Mouse (Mus musculus) limb, embryonic 11.5 days (tissue): ENCODE results near the gene Cdh13. TPM values are rescaled to one million over a fixed set of nuclear protein-coding genes. Genes with fewer than 3 reads are reported as not detected.

ENCODE experiments used
- ATAC-seq: fragments of 200-750 bp; cut with Nextera tagmentation; 2 replicates; pipeline ENCODE4 v1.8.0; 2017; ENCODE audit warnings: low read depth; ENCODE audit not compliant: insufficient number of reproducible peaks, low FRiP score, low TSS enrichment
- DNase-seq: peaks from one replicate; pipeline ENCODE4 v3.0.0-alpha.2; 2015; ENCODE audit warnings: low spot score
- H3K27ac ChIP-seq: fragments of 300-500 bp; sonication (generic); replicated peaks from 2 replicates; pipeline ENCODE4 v1.5.1; 2014; ENCODE audit warnings: low read depth, mild to moderate bottlenecking, low read length
- H3K27me3 ChIP-seq: fragments of 300-500 bp; sonication (generic); 2 replicates; pipeline ENCODE4 v1.6.1; 2014; ENCODE audit warnings: mild to moderate bottlenecking, low read length, mixed read lengths; ENCODE audit not compliant: control insufficient read depth, insufficient read depth
- H3K36me3 ChIP-seq: fragments of 300-500 bp; sonication (generic); 2 replicates; pipeline ENCODE4 v1.6.1; 2014; ENCODE audit warnings: mild to moderate bottlenecking, low read length, moderate library complexity, mixed read lengths; ENCODE audit not compliant: control insufficient read depth, insufficient read depth
- H3K4me1 ChIP-seq: fragments of 300-500 bp; sonication (generic); 2 replicates; pipeline ENCODE4 v1.6.1; 2014; ENCODE audit warnings: low read length, mixed read lengths; ENCODE audit not compliant: control insufficient read depth, insufficient read depth
- H3K4me2 ChIP-seq: fragments of 300-500 bp; sonication (generic); 2 replicates; pipeline ENCODE4 v1.6.1; 2014; ENCODE audit warnings: low read depth, mild to moderate bottlenecking, moderate library complexity; ENCODE audit not compliant: severe bottlenecking
- H3K4me3 ChIP-seq: fragments of 300-500 bp; sonication (generic); 2 replicates; pipeline ENCODE4 v1.5.1; 2014; ENCODE audit warnings: low read depth, low read length
- H3K9ac ChIP-seq: fragments of 300-500 bp; sonication (generic); 2 replicates; pipeline ENCODE4 v1.6.1; 2014; ENCODE audit warnings: mild to moderate bottlenecking, low read length
- H3K9me3 ChIP-seq: fragments of 300-500 bp; sonication (generic); 2 replicates; pipeline ENCODE4 v1.6.1; 2016; ENCODE audit warnings: low read length; ENCODE audit not compliant: control insufficient read depth
- WGBS: fragments of 180-500 bp; shearing (Covaris S2); extraction: QIAGEN DNeasy Blood & Tissue Kit; methylation state at CpG from one replicate; pipeline ENCODE4 v1.1.7; 2014; 5-methylcytosine and 5-hydroxymethylcytosine counted together
- polyA plus RNA-seq: library from polyadenylated mRNA; unstranded; fragments of >200 nt; fragmentation: Nextera tagmentation; extraction: Ambion mirVana; gene quantifications from 2 replicates; pipeline ENCODE4 v1.2.1, GENCODE M21; 2014

Gene Cdh13
- polyA plus RNA-seq, 1 experiment from 2014 or later, result 4.9 TPM

- no peak overlapping the region for H3K27ac ChIP-seq
- H3K4me1 ChIP-seq, result no peaks in the 10 kb centered on the region
- H3K4me2 ChIP-seq, result no peak overlapping the region
- no peaks in the 10 kb centered on the region for H3K27me3 ChIP-seq
- 77% methylated on average over 22 of the region's 22 CpGs for WGBS
- DNase-seq (no peak), ATAC-seq (no peak)
- H3K4me3 ChIP-seq, result no peak overlapping the region
- no peak overlapping the region for H3K9ac ChIP-seq
- no peaks in the 10 kb centered on the region for H3K9me3 ChIP-seq
- H3K36me3 ChIP-seq, result no peaks in the 10 kb centered on the region
Observed at GRCm38 (mm10) chr8:118635296-118636060, 351.9 kb downstream of the Cdh13 start.

GRCm38 (mm10) chr8:118639606-118640005, 356.1 kb downstream of the Cdh13 start:
- H3K4me2 ChIP-seq, result no peak overlapping the region
- WGBS, result 91% methylated on average over 8 of the region's 8 CpGs
- no peaks in the 10 kb centered on the region for H3K36me3 ChIP-seq
- DNase-seq, result no peak
- no peaks in the 10 kb centered on the region for H3K27me3 ChIP-seq
- H3K9ac ChIP-seq, result no peak overlapping the region
- no peak overlapping the region for H3K27ac ChIP-seq
- H3K9me3 ChIP-seq, result no peaks in the 10 kb centered on the region
- H3K4me3 ChIP-seq, result no peak overlapping the region
- no peak for ATAC-seq
- H3K4me1 ChIP-seq, result no peaks in the 10 kb centered on the region

GRCm38 (mm10) chr8:118641799-118642198, 358.3 kb downstream of the Cdh13 start:
- H3K4me1 ChIP-seq, result no peaks in the 10 kb centered on the region
- no peak overlapping the region for H3K4me3 ChIP-seq
- H3K4me2 ChIP-seq, result no peak overlapping the region
- H3K9ac ChIP-seq, result no peak overlapping the region
- H3K27me3 ChIP-seq, result no peaks in the 10 kb centered on the region
- ATAC-seq, result no peak
- no peaks in the 10 kb centered on the region for H3K9me3 ChIP-seq
- DNase-seq, result no peak
- H3K36me3 ChIP-seq, result no peaks in the 10 kb centered on the region
- no peak overlapping the region for H3K27ac ChIP-seq
- WGBS, result 88% methylated on average over 4 of the region's 4 CpGs

GRCm38 (mm10) chr8:118648801-118649537, 365.4 kb downstream of the Cdh13 start:
- Histone ChIP-seq H3K4me1 (peaks cover 7% of the 10 kb centered on the region; the same call in 1 of the 2 replicates), H3K4me2 (no peak overlapping the region), H3K27me3 (no peaks in the 10 kb centered on the region), H3K27ac (no peak overlapping the region), H3K9ac (no peak overlapping the region), H3K4me3 (no peak overlapping the region), H3K36me3 (no peaks in the 10 kb centered on the region), H3K9me3 (no peaks in the 10 kb centered on the region)
- DNase-seq (no peak), ATAC-seq (no peak)
- WGBS, result 79% methylated on average over 6 of the region's 6 CpGs

GRCm38 (mm10) chr8:118649981-118650380, 366.4 kb downstream of the Cdh13 start:
- Histone ChIP-seq H3K4me3 (no peak overlapping the region), H3K9ac (no peak overlapping the region), H3K36me3 (no peaks in the 10 kb centered on the region), H3K4me2 (no peak overlapping the region), H3K27me3 (no peaks in the 10 kb centered on the region), H3K9me3 (no peaks in the 10 kb centered on the region), H3K27ac (no peak overlapping the region), H3K4me1 (peaks cover 14% of the 10 kb centered on the region)
- no peak for ATAC-seq
- WGBS, result 88% methylated on average over 4 of the region's 4 CpGs
- DNase-seq, result no peak

- Histone ChIP-seq H3K27me3 (no peaks in the 10 kb centered on the region), H3K36me3 (no peaks in the 10 kb centered on the region), H3K27ac (no peak overlapping the region), H3K9ac (no peak overlapping the region), H3K4me2 (no peak overlapping the region), H3K4me1 (no peaks in the 10 kb centered on the region), H3K9me3 (0 out of 2 replicates have a peak, but pooled peaks cover 5% of the 10 kb centered on the region), H3K4me3 (no peak overlapping the region)
- no peak for DNase-seq
- 73% methylated on average over 8 of the region's 8 CpGs for WGBS
- no peak for ATAC-seq
Observed at GRCm38 (mm10) chr8:118662001-118662829, 378.7 kb downstream of the Cdh13 start.

- WGBS, result 84% methylated on average over 5 of the region's 5 CpGs
- no peaks in the 10 kb centered on the region for H3K27me3 ChIP-seq
- no peaks in the 10 kb centered on the region for H3K36me3 ChIP-seq
- no peak for DNase-seq
- no peak overlapping the region for H3K9ac ChIP-seq
- H3K4me3 ChIP-seq, result no peak overlapping the region
- H3K4me2 ChIP-seq, result no peak overlapping the region
- ATAC-seq, result no peak
- H3K4me1 ChIP-seq, result no peaks in the 10 kb centered on the region
- H3K9me3 ChIP-seq, result 0 out of 2 replicates have a peak, but pooled peaks cover 5% of the 10 kb centered on the region
- no peak overlapping the region for H3K27ac ChIP-seq
Observed at GRCm38 (mm10) chr8:118665081-118665480, 381.5 kb downstream of the Cdh13 start.

DNA sequence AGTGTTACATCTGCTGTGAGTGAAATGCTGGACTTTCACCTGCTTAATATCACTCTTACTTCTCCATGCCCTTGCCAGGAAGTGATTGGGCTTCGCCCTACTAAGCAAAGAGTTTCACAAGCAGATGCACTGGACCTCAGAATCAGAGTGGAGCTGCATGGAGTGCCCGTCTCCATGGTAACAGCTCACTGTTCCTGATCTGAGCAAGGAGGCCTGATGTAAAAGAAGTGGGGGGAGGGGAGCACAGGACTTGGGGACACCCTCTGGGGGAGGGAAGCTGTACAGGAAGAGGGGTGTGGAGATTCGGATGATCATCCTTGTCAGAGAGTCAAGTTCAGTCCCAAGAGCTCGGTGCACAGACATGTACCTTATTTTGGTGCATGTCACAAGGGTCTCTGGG, 384.2 kb downstream of the Cdh13 start:
- Histone ChIP-seq H3K27ac (no peak overlapping the region), H3K36me3 (no peaks in the 10 kb centered on the region), H3K27me3 (no peaks in the 10 kb centered on the region), H3K9me3 (0 out of 2 replicates have a peak, but pooled peaks cover 5% of the 10 kb centered on the region), H3K9ac (no peak overlapping the region), H3K4me1 (no peaks in the 10 kb centered on the region), H3K4me2 (no peak overlapping the region), H3K4me3 (no peak overlapping the region)
- 85% methylated on average over 4 of the region's 4 CpGs for WGBS
- ATAC-seq, result no peak
- no peak for DNase-seq
